ENCODE assay signal across 11 mouse cellular contexts in the genomic region with DNA sequence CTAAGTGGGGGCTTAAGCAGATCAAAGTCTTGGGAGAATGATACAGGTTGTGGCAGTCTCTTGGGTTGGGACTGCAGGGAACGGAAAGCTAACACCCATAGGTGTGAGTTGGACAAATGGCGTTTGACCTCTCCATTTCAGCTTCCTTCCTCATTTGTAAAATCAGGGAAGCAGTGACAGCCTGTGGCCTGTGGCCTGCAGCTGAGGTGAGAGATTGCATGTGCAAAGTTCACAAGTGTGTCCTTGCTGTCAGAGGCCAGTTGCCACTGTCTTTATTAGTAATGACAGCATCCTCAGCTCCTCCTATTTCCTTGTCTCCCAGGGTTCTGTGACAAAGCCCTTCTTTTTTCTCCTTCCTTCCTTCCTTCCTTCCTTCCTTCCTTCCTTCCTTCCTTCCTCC. TPM values are rescaled to one million over a fixed set of nuclear protein-coding genes. Genes with fewer than 3 reads are reported as not detected.
DNase-seq lines count a peak whose midpoint lies in the region; ATAC-seq and TF ChIP-seq lines count a peak whose summit lies in the region.
"Had no signal": no experiment of that assay in that cellular context is flagged by ENCODE, and none has a peak within 500 bp of the region (broad histone marks: within the 10 kb centered on the region; RNA-seq: fewer than 3 reads in every experiment).

No protein-coding gene starts in this region.

- TF ChIP-seq POLR2A in small intestine, adult 2 months (IDR thresholded peaks at IDR 0.05; ENCODE audit: low read depth, low read length) = no peak

- no peak overlapping the region for H3K9ac ChIP-seq in forebrain, embryonic 16.5 days (replicated peaks; ENCODE audit: low read depth, low read length)
- H3K9ac ChIP-seq in forebrain, postnatal 0 days = no peak overlapping the region
- no peak overlapping the region for H3K9ac ChIP-seq in midbrain, embryonic 13.5 days (replicated peaks)
- H3K9ac ChIP-seq in midbrain, embryonic 15.5 days = no peak overlapping the region
- H3K9ac ChIP-seq in hindbrain, embryonic 16.5 days (ENCODE audit: low read depth, low read length) = no peak overlapping the region
- H3K9ac ChIP-seq in lung, postnatal 0 days (replicated peaks; ENCODE audit: low read depth) = no peak overlapping the region
- H3K9ac ChIP-seq: limb, embryonic 15.5 days had no signal

- no peaks in the 10 kb centered on the region for H3K36me3 ChIP-seq in forebrain, embryonic 16.5 days (ENCODE audit: control insufficient read depth, insufficient read depth)
- no peaks in the 10 kb centered on the region for H3K36me3 ChIP-seq in forebrain, postnatal 0 days (ENCODE audit: insufficient read depth)
- peaks cover 4% of the 10 kb centered on the region; the same call in 1 of the 2 replicates for H3K36me3 ChIP-seq in midbrain, embryonic 13.5 days
- no peaks in the 10 kb centered on the region for H3K36me3 ChIP-seq in midbrain, embryonic 15.5 days (replicated peaks)
- H3K36me3 ChIP-seq in hindbrain, embryonic 16.5 days (ENCODE audit: control insufficient read depth, insufficient read depth, low read length) = no peaks in the 10 kb centered on the region
- 0 out of 2 replicates have a peak, but pooled peaks cover 2% of the 10 kb centered on the region for H3K36me3 ChIP-seq in small intestine, adult 2 months (ENCODE audit: control insufficient read depth, insufficient read depth, low read length)
- 0 out of 2 replicates have a peak, but pooled peaks cover 12% of the 10 kb centered on the region for H3K36me3 ChIP-seq in lung, postnatal 0 days (ENCODE audit: insufficient read depth, low read length)
- H3K36me3 ChIP-seq: limb, embryonic 15.5 days had no signal

- H3K27ac ChIP-seq in forebrain, embryonic 16.5 days (ENCODE audit: low read length) = no peak overlapping the region
- H3K27ac ChIP-seq in forebrain, postnatal 0 days (ENCODE audit: low read depth, low read length) = no peak overlapping the region
- no peak overlapping the region for H3K27ac ChIP-seq in midbrain, embryonic 13.5 days
- no peak overlapping the region for H3K27ac ChIP-seq in midbrain, embryonic 15.5 days
- H3K27ac ChIP-seq in hindbrain, embryonic 16.5 days (ENCODE audit: low read depth, low read length) = no peak overlapping the region
- H3K27ac ChIP-seq in small intestine, adult 2 months (ENCODE audit: insufficient read depth, low read depth, low read length) = 0 out of 2 replicates have a peak overlapping the region, but pooled peaks have one; percentile 12
- no peak overlapping the region for H3K27ac ChIP-seq in lung, postnatal 0 days (ENCODE audit: low read length)
- H3K27ac ChIP-seq: limb, embryonic 15.5 days had no signal

- 63% methylated on average over 2 of the region's 2 CpGs for whole genome bisulfite sequencing in forebrain, embryonic 16.5 days
- WGBS in forebrain, postnatal 0 days = 75% methylated on average over 2 of the region's 2 CpGs
- 86% methylated on average over 2 of the region's 2 CpGs for WGBS in midbrain, embryonic 13.5 days
- 75% methylated on average over 2 of the region's 2 CpGs for WGBS in midbrain, embryonic 15.5 days
- WGBS in hindbrain, embryonic 16.5 days = 61% methylated on average over 2 of the region's 2 CpGs
- 21% methylated on average over 2 of the region's 2 CpGs for WGBS in small intestine, adult 2 months
- 62% methylated on average over 2 of the region's 2 CpGs for WGBS in lung, postnatal 0 days

- H3K4me1 ChIP-seq in forebrain, embryonic 16.5 days (replicated peaks; ENCODE audit: control insufficient read depth, insufficient read depth, low read length) = peaks cover 30% of the 10 kb centered on the region
- H3K4me1 ChIP-seq in forebrain, postnatal 0 days (ENCODE audit: insufficient read depth) = 0 out of 2 replicates have a peak, but pooled peaks cover 8% of the 10 kb centered on the region
- peaks cover 54% of the 10 kb centered on the region for H3K4me1 ChIP-seq in midbrain, embryonic 13.5 days (replicated peaks)
- peaks cover 17% of the 10 kb centered on the region for H3K4me1 ChIP-seq in midbrain, embryonic 15.5 days
- H3K4me1 ChIP-seq in hindbrain, embryonic 16.5 days (ENCODE audit: control insufficient read depth, insufficient read depth, low read depth, low read length) = peaks cover 7% of the 10 kb centered on the region; the same call in 1 of the 2 replicates
- H3K4me1 ChIP-seq in small intestine, adult 2 months (ENCODE audit: control insufficient read depth, insufficient read depth, insufficient read length, low read length) = peaks cover 5% of the 10 kb centered on the region; the same call in 1 of the 2 replicates
- peaks cover 2% of the 10 kb centered on the region; the same call in 1 of the 2 replicates for H3K4me1 ChIP-seq in lung, postnatal 0 days (ENCODE audit: insufficient read depth, low read depth, low read length)

- no peak for ATAC-seq in forebrain, embryonic 16.5 days
- no peak for ATAC-seq in forebrain, postnatal 0 days
- ATAC-seq in midbrain, embryonic 13.5 days = no peak
- no peak for ATAC-seq in midbrain, embryonic 15.5 days (replicated peaks)
- ATAC-seq in hindbrain, embryonic 16.5 days = no peak
- no peak for ATAC-seq in lung, postnatal 0 days
- ATAC-seq: activated CD4-positive, CD25-positive, alpha-beta regulatory T cell, adult 4 months had no signal

- TF ChIP-seq EP300 in lung, postnatal 0 days (IDR thresholded peaks at IDR 0.05) = no peak

- peak overlapping the region; percentile 7; the same call in 1 of the 2 replicates for H3K4me2 ChIP-seq in forebrain, embryonic 16.5 days (ENCODE audit: low read length)
- no peak overlapping the region for H3K4me2 ChIP-seq in forebrain, postnatal 0 days (ENCODE audit: low read depth)
- peak overlapping the region; percentile 68; the same call in 1 of the 2 replicates for H3K4me2 ChIP-seq in midbrain, embryonic 13.5 days (replicated peaks)
- H3K4me2 ChIP-seq in midbrain, embryonic 15.5 days = no peak overlapping the region; the same call in 1 of the 2 replicates
- H3K4me2 ChIP-seq in hindbrain, embryonic 16.5 days (ENCODE audit: low read length) = peak overlapping the region; percentile 21
- H3K4me2 ChIP-seq in lung, postnatal 0 days (replicated peaks; ENCODE audit: low read depth, low read length) = no peak overlapping the region
- H3K4me2 ChIP-seq: limb, embryonic 15.5 days had no signal

- TF ChIP-seq CTCF in forebrain, postnatal 0 days (IDR thresholded peaks at IDR 0.05; ENCODE audit: low read depth) = no peak
- TF ChIP-seq CTCF in small intestine, adult 2 months (IDR thresholded peaks at IDR 0.05; ENCODE audit: extremely low read depth, insufficient read length, insufficient replicate concordance, low read depth, low read length) = no peak
- TF ChIP-seq CTCF in lung, postnatal 0 days (IDR thresholded peaks at IDR 0.05) = no peak

- no peak overlapping the region for H3K4me3 ChIP-seq in forebrain, embryonic 16.5 days (replicated peaks; ENCODE audit: low read length)
- no peak overlapping the region for H3K4me3 ChIP-seq in forebrain, postnatal 0 days (ENCODE audit: low read depth, low read length)
- no peak overlapping the region for H3K4me3 ChIP-seq in midbrain, embryonic 13.5 days (replicated peaks)
- no peak overlapping the region for H3K4me3 ChIP-seq in midbrain, embryonic 15.5 days
- no peak overlapping the region for H3K4me3 ChIP-seq in hindbrain, embryonic 16.5 days (ENCODE audit: low read length)
- no peak overlapping the region for H3K4me3 ChIP-seq in small intestine, adult 2 months (ENCODE audit: low read depth, low read length)
- no peak overlapping the region for H3K4me3 ChIP-seq in lung, postnatal 0 days (ENCODE audit: low read depth, low read length)
- H3K4me3 ChIP-seq: limb, embryonic 15.5 days had no signal

- H3K27me3 ChIP-seq in forebrain, embryonic 16.5 days (replicated peaks; ENCODE audit: control insufficient read depth, insufficient read depth, low read length) = no peaks in the 10 kb centered on the region
- H3K27me3 ChIP-seq in forebrain, postnatal 0 days (ENCODE audit: insufficient read depth, low read length) = no peaks in the 10 kb centered on the region
- no peaks in the 10 kb centered on the region for H3K27me3 ChIP-seq in midbrain, embryonic 13.5 days
- H3K27me3 ChIP-seq in midbrain, embryonic 15.5 days (replicated peaks) = no peaks in the 10 kb centered on the region
- H3K27me3 ChIP-seq in hindbrain, embryonic 16.5 days (replicated peaks; ENCODE audit: control insufficient read depth, insufficient read depth, low read length) = no peaks in the 10 kb centered on the region
- H3K27me3 ChIP-seq in small intestine, adult 2 months (ENCODE audit: control insufficient read depth, insufficient read depth, low read length) = no peaks in the 10 kb centered on the region
- H3K27me3 ChIP-seq in lung, postnatal 0 days (replicated peaks; ENCODE audit: insufficient read depth, low read length) = no peaks in the 10 kb centered on the region
- H3K27me3 ChIP-seq: limb, embryonic 15.5 days had no signal

- no peak for DNase-seq in forebrain, postnatal 0 days
- no peak for DNase-seq in lung, postnatal 0 days (ENCODE audit: low spot score)
- no peak for DNase-seq in urinary bladder, postnatal 36 days (ENCODE audit: low spot score in 2 of 2)
- DNase-seq: cerebellum, adult 2 months had no signal

- no peaks in the 10 kb centered on the region for H3K9me3 ChIP-seq in forebrain, embryonic 16.5 days (ENCODE audit: control insufficient read depth, low read length)
- H3K9me3 ChIP-seq in forebrain, postnatal 0 days (ENCODE audit: low read length) = no peaks in the 10 kb centered on the region
- no peaks in the 10 kb centered on the region for H3K9me3 ChIP-seq in midbrain, embryonic 13.5 days
- H3K9me3 ChIP-seq in midbrain, embryonic 15.5 days = no peaks in the 10 kb centered on the region
- H3K9me3 ChIP-seq in hindbrain, embryonic 16.5 days (ENCODE audit: control insufficient read depth, low read length) = no peaks in the 10 kb centered on the region
- no peaks in the 10 kb centered on the region for H3K9me3 ChIP-seq in lung, postnatal 0 days (ENCODE audit: low read length)
- H3K9me3 ChIP-seq: limb, embryonic 15.5 days had no signal

RNA-seq across cellular contexts. Expression of a gene that starts 5.5 kb away (rescaled TPM):
- 67.7 and 76.8 TPM in 2 replicates for polyA plus RNA-seq in forebrain, embryonic 16.5 days (2015; fragmentation: Nextera tagmentation; extraction: Ambion mirVana)
- total RNA-seq in forebrain, postnatal 0 days (2014; rRNA removed) = 64.8 and 87.3 TPM in 2 replicates
- 82.8 and 117 TPM in 2 replicates for polyA plus RNA-seq in forebrain, postnatal 0 days (2015; fragmentation: Nextera tagmentation; extraction: Ambion mirVana)
- polyA plus RNA-seq in midbrain, embryonic 13.5 days (2015; fragmentation: Nextera tagmentation; extraction: Ambion mirVana) = 58.5 TPM in 2 replicates
- polyA plus RNA-seq in midbrain, embryonic 15.5 days (2015; fragmentation: Nextera tagmentation; extraction: Ambion mirVana) = 66.3 and 81.9 TPM in 2 replicates
- 114 and 122 TPM in 2 replicates for polyA plus RNA-seq in hindbrain, embryonic 16.5 days (2015; fragmentation: Nextera tagmentation; extraction: Ambion mirVana)
- 29.8 and 48.5 TPM in 2 replicates for polyA plus RNA-seq in small intestine, adult 2 months (2012; rRNA removed)
- polyA plus RNA-seq in lung, postnatal 0 days (2015; fragmentation: Nextera tagmentation; extraction: Ambion mirVana) = 134 and 140 TPM in 2 replicates
- polyA plus RNA-seq: activated CD4-positive, CD25-positive, alpha-beta regulatory T cell, adult 4 months had no signal

RNA-seq across cellular contexts. Expression of a gene that starts 53.0 kb away (rescaled TPM):
- 14.0 and 14.4 TPM in 2 replicates for polyA plus RNA-seq in forebrain, embryonic 16.5 days (2015; fragmentation: Nextera tagmentation; extraction: Ambion mirVana)
- 24.2 and 29.1 TPM in 2 replicates for total RNA-seq in forebrain, postnatal 0 days (2014; rRNA removed)
- 10.6 and 14.5 TPM in 2 replicates for polyA plus RNA-seq in forebrain, postnatal 0 days (2015; fragmentation: Nextera tagmentation; extraction: Ambion mirVana)
- 9.8 and 11.1 TPM in 2 replicates for polyA plus RNA-seq in midbrain, embryonic 13.5 days (2015; fragmentation: Nextera tagmentation; extraction: Ambion mirVana)
- polyA plus RNA-seq in midbrain, embryonic 15.5 days (2015; fragmentation: Nextera tagmentation; extraction: Ambion mirVana) = 15.4 and 16.8 TPM in 2 replicates
- polyA plus RNA-seq in hindbrain, embryonic 16.5 days (2015; fragmentation: Nextera tagmentation; extraction: Ambion mirVana) = 13.5 and 15.1 TPM in 2 replicates
- 1.0 and 1.2 TPM in 2 replicates for polyA plus RNA-seq in small intestine, adult 2 months (2012; rRNA removed)
- 2.3 and 2.6 TPM in 2 replicates for polyA plus RNA-seq in lung, postnatal 0 days (2015; fragmentation: Nextera tagmentation; extraction: Ambion mirVana)

Comparison
In these comparisons a context has a peak if more than half of its experiments do, and no peak if none do; other contexts are left out.
1. H3K4me2 ChIP-seq: peak in forebrain, embryonic 16.5 days (single experiment), midbrain, embryonic 13.5 days (single experiment) and hindbrain, embryonic 16.5 days (single experiment); none in forebrain, postnatal 0 days (single experiment), midbrain, embryonic 15.5 days (single experiment) and lung, postnatal 0 days (single experiment).